Mouse (Mus musculus): ENCODE data around the gene Zdhhc6. TPM values are rescaled to one million over a fixed set of nuclear protein-coding genes. Genes with fewer than 3 reads are reported as not detected.
A peak's percentile ranks its signal among the peaks of the same experiment; 100 is the strongest.

The Zdhhc6 gene
- polyA plus RNA-seq, 1 experiment from 2014 or later, result 93.8 TPM

GRCm38 (mm10) chr19:55276100-55276499, 39.7 kb downstream of the Zdhhc6 start:
- Histone ChIP-seq H3K36me3 (no peaks in the 10 kb centered on the region), H3K4me2 (replicated peaks) (no peak overlapping the region), H3K4me3 (no peak overlapping the region), H3K27me3 (no peaks in the 10 kb centered on the region), H3K27ac (no peak overlapping the region), H3K4me1 (0 out of 2 replicates have a peak, but pooled peaks cover 3% of the 10 kb centered on the region), H3K9me3 (no peaks in the 10 kb centered on the region), H3K9ac (no peak overlapping the region)
- 84% methylated on average over 4 of the region's 4 CpGs for WGBS
- no peak for ATAC-seq (ENCODE audit: low FRiP score, low read depth)

- Histone ChIP-seq H3K4me3 (no peak overlapping the region), H3K36me3 (no peaks in the 10 kb centered on the region), H3K9ac (no peak overlapping the region), H3K4me1 (0 out of 2 replicates have a peak, but pooled peaks cover 6% of the 10 kb centered on the region), H3K27me3 (no peaks in the 10 kb centered on the region), H3K4me2 (replicated peaks) (no peak overlapping the region), H3K9me3 (no peaks in the 10 kb centered on the region), H3K27ac (no peak overlapping the region)
- WGBS, result 77% methylated on average over 6 of the region's 6 CpGs
- ATAC-seq (ENCODE audit: low FRiP score, low read depth), result no peak
Measured at GRCm38 (mm10) chr19:55273340-55273739, 42.5 kb downstream of the Zdhhc6 start.

GRCm38 (mm10) chr19:55271448-55271847, 44.4 kb downstream of the Zdhhc6 start:
- H3K9me3 ChIP-seq, result no peaks in the 10 kb centered on the region
- H3K27ac ChIP-seq, result no peak overlapping the region
- H3K27me3 ChIP-seq, result no peaks in the 10 kb centered on the region
- H3K9ac ChIP-seq, result no peak overlapping the region
- no peak for ATAC-seq (ENCODE audit: low FRiP score, low read depth)
- H3K4me3 ChIP-seq, result no peak overlapping the region
- H3K4me1 ChIP-seq, result 0 out of 2 replicates have a peak, but pooled peaks cover 6% of the 10 kb centered on the region
- H3K4me2 ChIP-seq (replicated peaks), result no peak overlapping the region
- no peaks in the 10 kb centered on the region for H3K36me3 ChIP-seq
- WGBS, result 30% methylated on average over 3 of the region's 3 CpGs

GRCm38 (mm10) chr19:55269051-55269450, 46.8 kb downstream of the Zdhhc6 start:
- ATAC-seq (ENCODE audit: low FRiP score, low read depth), result no peak
- WGBS, result 89% methylated on average over 5 of the region's 5 CpGs

DNA sequence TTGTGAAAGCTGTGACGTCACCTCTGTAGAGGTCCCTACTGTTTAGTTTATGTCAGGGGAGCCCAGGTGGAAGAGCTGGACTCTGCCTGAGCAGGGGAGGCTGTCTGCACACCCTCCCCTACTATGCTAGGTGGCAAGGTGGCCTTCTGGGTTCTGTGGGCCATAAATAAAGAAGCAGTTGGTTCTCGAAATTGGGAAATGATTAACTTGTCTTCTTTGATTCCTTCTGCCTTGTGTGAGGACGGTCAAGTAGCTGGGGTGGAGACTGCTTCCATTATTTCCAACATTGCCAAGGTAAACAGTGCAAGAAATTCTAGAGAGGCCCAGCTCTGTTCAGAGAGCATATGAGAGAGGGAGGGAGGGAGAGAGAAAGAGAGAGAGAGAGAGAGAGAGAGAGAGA, 47.7 kb downstream of the Zdhhc6 start:
- ATAC-seq (ENCODE audit: low FRiP score, low read depth), result no peak
- Histone ChIP-seq H3K27ac (no peak overlapping the region), H3K9me3 (no peaks in the 10 kb centered on the region), H3K9ac (no peak overlapping the region), H3K4me2 (replicated peaks) (no peak overlapping the region), H3K27me3 (no peaks in the 10 kb centered on the region), H3K36me3 (no peaks in the 10 kb centered on the region), H3K4me1 (0 out of 2 replicates have a peak, but pooled peaks cover 6% of the 10 kb centered on the region), H3K4me3 (no peak overlapping the region)
- 71% methylated on average over 3 of the region's 3 CpGs for WGBS

More at GRCm38 (mm10) chr19:55269051-55269450, 46.8 kb downstream of the Zdhhc6 start:
- no peak overlapping the region for H3K4me3 ChIP-seq
- no peak overlapping the region for H3K9ac ChIP-seq
- 0 out of 2 replicates have a peak, but pooled peaks cover 6% of the 10 kb centered on the region for H3K4me1 ChIP-seq
- no peak overlapping the region for H3K27ac ChIP-seq
- H3K4me2 ChIP-seq (replicated peaks), result no peak overlapping the region
- H3K36me3 ChIP-seq, result no peaks in the 10 kb centered on the region
- no peaks in the 10 kb centered on the region for H3K27me3 ChIP-seq
- H3K9me3 ChIP-seq, result no peaks in the 10 kb centered on the region

DNA sequence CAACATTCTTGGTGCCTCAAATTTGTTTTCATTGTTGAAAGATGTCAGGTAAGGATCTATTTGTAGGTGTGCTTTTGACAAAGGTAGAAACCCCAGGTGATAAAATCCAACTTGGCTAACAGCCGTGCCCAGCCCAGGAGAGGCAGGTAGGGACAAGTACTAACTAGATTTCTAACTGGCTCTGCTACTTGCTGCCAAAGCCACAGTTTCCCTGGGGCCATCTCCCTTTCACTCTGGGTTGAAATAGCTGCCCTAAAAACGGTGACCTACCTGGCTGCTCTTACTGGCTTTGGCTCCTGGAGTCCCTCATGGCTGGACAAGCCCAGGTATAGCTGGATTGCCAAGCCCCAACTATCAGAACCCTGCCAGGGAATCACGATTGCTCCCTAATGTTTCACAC, 49.0 kb downstream of the Zdhhc6 start:
- H3K27ac ChIP-seq, result no peak overlapping the region

GRCm38 (mm10) chr19:55265269-55265668, 50.6 kb downstream of the Zdhhc6 start:
- no peak for ATAC-seq (ENCODE audit: low FRiP score, low read depth)
- WGBS, result 76% methylated on average over 3 of the region's 3 CpGs
- H3K4me3 ChIP-seq, result no peak overlapping the region
- H3K9me3 ChIP-seq, result no peaks in the 10 kb centered on the region
- no peak overlapping the region for H3K27ac ChIP-seq
- H3K4me2 ChIP-seq (replicated peaks), result no peak overlapping the region
- H3K9ac ChIP-seq, result no peak overlapping the region
- H3K4me1 ChIP-seq, result 0 out of 2 replicates have a peak, but pooled peaks cover 1% of the 10 kb centered on the region
- no peaks in the 10 kb centered on the region for H3K27me3 ChIP-seq
- H3K36me3 ChIP-seq, result no peaks in the 10 kb centered on the region

More for the DNA sequence above, 49.0 kb downstream of the Zdhhc6 start:
- Histone ChIP-seq H3K36me3 (no peaks in the 10 kb centered on the region), H3K4me2 (replicated peaks) (no peak overlapping the region), H3K4me3 (no peak overlapping the region), H3K9ac (no peak overlapping the region), H3K9me3 (no peaks in the 10 kb centered on the region), H3K27me3 (no peaks in the 10 kb centered on the region), H3K4me1 (0 out of 2 replicates have a peak, but pooled peaks cover 6% of the 10 kb centered on the region)
- 70% methylated on average over 3 of the region's 3 CpGs for WGBS
- ATAC-seq (ENCODE audit: low FRiP score, low read depth), result no peak

GRCm38 (mm10) chr19:55260389-55261184, 55.2 kb downstream of the Zdhhc6 start:
- no peaks in the 10 kb centered on the region for H3K36me3 ChIP-seq
- H3K9ac ChIP-seq, result no peak overlapping the region
- H3K9me3 ChIP-seq, result no peaks in the 10 kb centered on the region
- H3K4me2 ChIP-seq (replicated peaks), result no peak overlapping the region
- no peaks in the 10 kb centered on the region for H3K27me3 ChIP-seq
- WGBS, result 70% methylated on average over 12 of the region's 12 CpGs
- no peak overlapping the region for H3K27ac ChIP-seq
- H3K4me3 ChIP-seq, result no peak overlapping the region
- no peaks in the 10 kb centered on the region for H3K4me1 ChIP-seq
- no peak for ATAC-seq (ENCODE audit: low FRiP score, low read depth)

DNA sequence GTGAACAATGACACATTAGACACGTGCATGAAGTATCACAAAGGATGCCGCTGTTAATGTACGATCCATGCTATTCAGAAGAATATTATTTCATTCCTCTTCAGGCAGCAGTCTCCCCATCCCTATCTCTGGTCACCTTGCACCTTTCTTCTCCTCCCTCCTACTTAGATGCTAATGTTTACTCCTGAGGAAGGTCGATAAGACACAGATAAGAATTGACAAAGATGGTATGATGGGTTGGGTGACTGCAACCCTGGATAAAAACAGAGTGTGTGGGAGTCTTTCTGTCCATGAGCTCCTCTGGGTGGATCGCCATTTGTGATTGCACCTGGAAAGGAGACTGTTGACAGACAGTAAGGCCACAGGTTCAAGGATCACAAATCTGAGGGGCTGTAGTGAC, 57.3 kb downstream of the Zdhhc6 start:
- Histone ChIP-seq H3K27ac (no peak overlapping the region), H3K9ac (no peak overlapping the region), H3K4me3 (no peak overlapping the region), H3K9me3 (no peaks in the 10 kb centered on the region), H3K36me3 (no peaks in the 10 kb centered on the region), H3K4me1 (peaks cover 8% of the 10 kb centered on the region), H3K27me3 (no peaks in the 10 kb centered on the region), H3K4me2 (replicated peaks) (no peak overlapping the region)
- 91% methylated on average over 5 of the region's 5 CpGs for WGBS
- ATAC-seq (ENCODE audit: low FRiP score, low read depth), result no peak

DNA sequence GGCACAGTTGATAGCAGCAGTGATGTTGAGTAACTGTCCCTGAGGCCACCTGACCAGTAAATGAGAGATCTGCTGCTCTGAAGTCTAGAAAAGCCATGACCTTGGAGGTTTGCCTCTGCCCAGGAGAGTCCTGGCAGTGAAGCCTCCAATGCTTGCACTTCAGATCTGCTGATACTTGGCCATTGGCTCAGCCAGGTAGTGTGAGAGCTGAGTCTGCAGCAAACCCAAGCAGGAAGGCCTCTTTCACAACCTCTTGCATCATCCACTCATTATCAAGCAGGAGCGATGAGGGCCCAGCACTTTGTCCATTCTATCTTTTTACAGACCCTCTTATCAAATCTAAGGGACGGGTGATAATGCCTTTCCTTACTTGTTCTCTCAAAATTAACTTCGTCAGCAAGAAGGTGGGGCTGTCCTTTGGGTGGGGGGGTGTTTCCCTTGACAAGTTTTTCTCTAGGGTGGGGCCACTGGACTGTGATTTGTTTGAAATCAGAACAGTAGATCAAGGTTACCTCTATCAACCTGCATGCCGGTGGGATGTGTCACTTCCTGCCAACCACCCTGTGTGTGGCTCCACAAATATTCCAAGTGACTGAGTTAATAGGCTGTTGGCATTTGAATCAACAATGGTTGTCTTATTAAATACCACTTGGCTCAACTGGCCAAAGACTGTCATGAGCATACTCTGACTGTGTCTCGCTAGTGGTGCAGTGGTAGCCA, 58.0 kb downstream of the Zdhhc6 start:
- 86% methylated on average over 5 of the region's 5 CpGs for WGBS
- H3K27me3 ChIP-seq, result no peaks in the 10 kb centered on the region
- no peak overlapping the region for H3K4me3 ChIP-seq
- H3K36me3 ChIP-seq, result no peaks in the 10 kb centered on the region
- H3K9ac ChIP-seq, result no peak overlapping the region
- peaks cover 8% of the 10 kb centered on the region for H3K4me1 ChIP-seq
- no peak overlapping the region for H3K27ac ChIP-seq
- no peaks in the 10 kb centered on the region for H3K9me3 ChIP-seq
- no peak overlapping the region for H3K4me2 ChIP-seq (replicated peaks)
- no peak for ATAC-seq (ENCODE audit: low FRiP score, low read depth)

GRCm38 (mm10) chr19:55256156-55256555, 59.7 kb downstream of the Zdhhc6 start:
- Histone ChIP-seq H3K4me1 (peaks cover 8% of the 10 kb centered on the region), H3K36me3 (no peaks in the 10 kb centered on the region), H3K4me3 (no peak overlapping the region), H3K4me2 (replicated peaks) (no peak overlapping the region), H3K9ac (no peak overlapping the region), H3K9me3 (no peaks in the 10 kb centered on the region), H3K27ac (no peak overlapping the region), H3K27me3 (peaks cover 3% of the 10 kb centered on the region)
- 88% methylated on average over 9 of the region's 9 CpGs for WGBS
- no peak for ATAC-seq (ENCODE audit: low FRiP score, low read depth)

DNA sequence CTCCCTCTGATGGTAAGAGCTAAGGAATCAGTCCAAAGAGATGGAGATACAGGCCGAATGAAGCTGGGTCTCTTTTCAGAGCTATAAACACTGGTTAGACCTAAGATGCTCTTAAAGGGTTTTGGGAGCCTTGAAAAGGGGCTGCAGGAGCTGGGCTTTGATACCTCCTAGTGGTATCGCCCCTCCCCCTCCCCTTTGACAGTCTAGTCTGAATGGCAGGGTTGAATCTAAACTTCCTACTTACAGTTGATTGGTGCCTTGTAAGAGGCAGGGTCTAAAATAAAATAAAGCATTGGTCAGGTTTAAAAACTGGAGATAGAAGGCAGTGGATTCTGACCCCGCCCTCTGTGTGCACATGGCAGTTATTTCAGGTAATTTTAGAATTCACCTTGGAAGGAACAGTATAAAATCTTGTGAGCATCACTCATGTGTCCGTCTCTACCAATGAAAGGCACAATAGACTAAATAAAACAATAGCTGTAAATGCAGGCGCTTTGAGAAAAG, 61.3 kb downstream of the Zdhhc6 start:
- H3K27me3 ChIP-seq, result peaks cover 3% of the 10 kb centered on the region
- peak overlapping the region; percentile 87 for H3K4me2 ChIP-seq (replicated peaks)
- no peaks in the 10 kb centered on the region for H3K36me3 ChIP-seq
- peak overlapping the region; percentile 76 for H3K9ac ChIP-seq
- WGBS, result 19% methylated on average over 5 of the region's 5 CpGs
- ATAC-seq (ENCODE audit: low FRiP score, low read depth), result peak; percentile 30; the same call in 1 of the 2 replicates
- peak overlapping the region; percentile 58 for H3K4me3 ChIP-seq
- no peaks in the 10 kb centered on the region for H3K9me3 ChIP-seq
- peaks cover 8% of the 10 kb centered on the region for H3K4me1 ChIP-seq
- H3K27ac ChIP-seq, result no peak overlapping the region
